Mouse (Mus musculus) limb, embryonic 13.5 days (tissue): ENCODE results near the gene Efna4. TPM values are rescaled to one million over a fixed set of nuclear protein-coding genes. Genes with fewer than 3 reads are reported as not detected.

ENCODE experiments used
- ATAC-seq: fragments of 200-750 bp; cut with Nextera tagmentation; 2 replicates; pipeline ENCODE4 v1.8.0; 2017; ENCODE audit warnings: low read depth, moderate number of reproducible peaks, moderate TSS enrichment; ENCODE audit not compliant: low FRiP score
- H3K27ac ChIP-seq: fragments of 300-500 bp; sonication (generic); 2 replicates; pipeline ENCODE4 v1.5.1; 2015; ENCODE audit warnings: inconsistent platforms, mild to moderate bottlenecking, moderate library complexity
- H3K27me3 ChIP-seq: fragments of 300-500 bp; sonication (generic); 2 replicates; pipeline ENCODE4 v1.6.1; 2015; ENCODE audit warnings: mild to moderate bottlenecking, inconsistent platforms
- H3K36me3 ChIP-seq: fragments of 300-500 bp; sonication (generic); 2 replicates; pipeline ENCODE4 v1.6.1; 2015; ENCODE audit warnings: inconsistent platforms, mild to moderate bottlenecking, moderate library complexity
- H3K4me1 ChIP-seq: fragments of 300-500 bp; sonication (generic); 2 replicates; pipeline ENCODE4 v1.6.1; 2015; ENCODE audit warnings: inconsistent platforms
- H3K4me2 ChIP-seq: fragments of 300-500 bp; sonication (generic); replicated peaks from 2 replicates; pipeline ENCODE4 v1.6.1; 2015; ENCODE audit warnings: inconsistent platforms, mild to moderate bottlenecking, moderate library complexity
- H3K4me3 ChIP-seq: fragments of 300-500 bp; sonication (generic); 2 replicates; pipeline ENCODE4 v1.5.1; 2015; ENCODE audit warnings: moderate library complexity, mild to moderate bottlenecking, inconsistent platforms
- H3K9ac ChIP-seq: fragments of 300-500 bp; sonication (generic); 2 replicates; pipeline ENCODE4 v1.6.1; 2015; ENCODE audit warnings: mild to moderate bottlenecking, inconsistent platforms
- H3K9me3 ChIP-seq: fragments of 300-500 bp; sonication (generic); 2 replicates; pipeline ENCODE4 v1.6.1; 2016; ENCODE audit warnings: inconsistent platforms
- WGBS: fragments of 180-500 bp; shearing (Covaris S2); methylation state at CpG from one replicate; pipeline ENCODE4 v1.1.7; 2015; 5-methylcytosine and 5-hydroxymethylcytosine counted together
- polyA plus RNA-seq: library from polyadenylated mRNA; unstranded; fragments of >200 nt; fragmentation: Nextera tagmentation; extraction: Ambion mirVana; gene quantifications from 2 replicates; pipeline ENCODE4 v1.2.1, GENCODE M21; 2015

The Efna4 gene
- 49.0 and 51.6 TPM in 2 replicates for polyA plus RNA-seq

DNA sequence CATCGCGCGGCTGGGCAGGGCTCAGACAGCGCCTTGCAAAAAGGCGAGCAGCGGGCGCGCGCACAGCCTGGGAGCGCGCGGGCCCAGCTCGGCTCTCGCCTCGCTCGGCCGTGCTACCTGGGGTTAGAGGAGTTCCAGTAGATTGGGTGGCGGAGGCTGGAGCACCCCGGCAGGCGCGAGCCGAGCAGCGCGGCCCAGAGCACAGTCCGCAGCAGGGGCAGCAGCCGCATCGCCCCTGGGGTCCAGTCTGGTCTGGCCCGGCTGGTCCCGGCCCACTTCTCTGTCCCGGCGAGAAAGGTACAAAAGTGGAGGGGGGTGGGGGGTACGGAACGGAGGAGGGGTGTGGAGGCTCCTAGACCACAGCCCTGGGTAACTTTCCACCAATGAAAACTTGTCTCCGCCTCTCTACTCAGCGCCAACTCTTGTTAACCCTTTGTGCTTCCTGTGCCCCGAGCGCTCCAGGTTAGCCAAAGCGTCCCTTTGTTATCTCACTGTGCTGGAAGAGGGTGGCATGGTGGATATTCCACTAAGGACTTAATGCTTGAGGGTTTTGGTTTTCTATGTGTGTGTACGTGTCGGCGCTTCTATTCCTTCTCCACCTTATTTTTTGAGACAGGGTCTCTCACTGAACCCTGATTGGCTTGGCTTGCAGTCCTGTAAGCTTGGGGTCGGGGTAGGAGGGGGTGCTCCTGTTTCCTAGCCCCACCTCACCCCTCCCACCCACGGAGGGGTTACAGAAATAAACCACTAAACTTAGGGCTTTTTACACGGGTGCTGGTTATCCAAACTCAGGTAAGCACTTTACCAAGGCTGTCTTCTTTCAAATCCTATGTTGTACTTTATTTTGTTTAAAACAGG, at the start of gene Efna4:
Efna4 (minus strand) TSS at position 308 of the 858 bp plus-strand sequence.
- peaks cover 67% of the 10 kb centered on the region for H3K4me1 ChIP-seq
- peak within 1 kb of the TSS; percentile 97 for H3K9ac ChIP-seq
- ATAC-seq: peak; percentile 92
- H3K4me2 ChIP-seq: peak within 1 kb of the TSS; percentile 92
- under 1% methylated on average over 30 of the region's 44 CpGs for WGBS
- H3K4me3 ChIP-seq: peak within 1 kb of the TSS; percentile 88
- no peaks in the 10 kb centered on the region for H3K9me3 ChIP-seq
- H3K36me3 ChIP-seq: peaks cover 39% of the 10 kb centered on the region
- H3K27me3 ChIP-seq: no peaks in the 10 kb centered on the region
- peak within 1 kb of the TSS; percentile 94 for H3K27ac ChIP-seq

DNA sequence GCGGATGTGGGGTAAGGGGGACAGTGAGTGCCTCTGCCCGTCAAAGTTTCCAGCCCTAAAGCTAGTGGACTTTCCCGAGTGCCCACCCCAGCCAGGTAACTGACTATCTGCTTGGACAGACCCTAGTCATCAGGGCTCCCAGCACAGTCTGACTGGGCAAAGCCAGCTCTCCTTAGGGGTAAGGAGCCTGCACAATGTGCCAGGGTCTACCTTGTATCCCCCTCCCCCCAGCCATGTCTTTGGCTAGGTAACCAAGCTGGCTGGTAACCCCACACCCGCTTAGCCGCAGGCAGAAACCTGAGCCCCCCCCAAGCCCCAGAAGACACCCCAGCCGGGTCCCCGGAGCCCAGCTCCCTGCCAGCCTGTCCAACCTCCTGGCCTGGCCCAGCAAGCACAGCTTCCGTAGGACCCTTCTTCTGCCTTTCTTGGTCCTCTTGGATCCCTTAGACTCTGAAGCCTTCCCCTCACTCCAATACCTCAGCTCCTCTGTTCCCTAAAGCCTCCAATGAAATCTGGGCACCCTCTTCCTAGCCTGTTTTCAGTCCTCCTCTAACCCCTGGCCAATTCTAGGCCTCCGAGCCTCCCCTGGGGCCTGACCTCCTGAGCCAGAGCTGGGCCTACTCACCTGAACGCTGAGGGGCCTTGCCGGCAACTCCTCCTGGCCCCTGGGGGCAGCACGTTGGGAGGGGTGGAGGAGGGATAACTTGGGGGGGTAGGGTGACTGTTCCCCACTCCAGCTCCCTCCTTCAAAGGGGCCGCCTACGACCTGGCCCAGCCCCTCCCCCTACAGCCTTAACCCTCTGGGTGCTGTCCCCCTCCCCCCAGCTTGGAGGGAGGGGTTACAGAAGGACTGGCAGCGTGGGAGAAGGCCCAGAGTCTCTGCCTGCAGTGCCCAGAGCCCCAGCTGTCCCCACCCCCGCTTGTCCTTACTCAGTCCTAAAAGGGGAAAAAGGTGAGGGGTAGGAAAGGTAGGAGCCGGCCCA, 48.9 kb upstream of the Efna4 start:
- WGBS: 47% methylated on average over 17 of the region's 17 CpGs
- ATAC-seq: no peak
- peaks cover 12% of the 10 kb centered on the region for H3K27me3 ChIP-seq
- no peak overlapping the region for H3K4me3 ChIP-seq
- no peak overlapping the region for H3K4me2 ChIP-seq
- no peaks in the 10 kb centered on the region for H3K9me3 ChIP-seq
- no peak overlapping the region for H3K9ac ChIP-seq
- no peaks in the 10 kb centered on the region for H3K36me3 ChIP-seq
- peaks cover 42% of the 10 kb centered on the region for H3K4me1 ChIP-seq
- H3K27ac ChIP-seq: no peak overlapping the region

DNA sequence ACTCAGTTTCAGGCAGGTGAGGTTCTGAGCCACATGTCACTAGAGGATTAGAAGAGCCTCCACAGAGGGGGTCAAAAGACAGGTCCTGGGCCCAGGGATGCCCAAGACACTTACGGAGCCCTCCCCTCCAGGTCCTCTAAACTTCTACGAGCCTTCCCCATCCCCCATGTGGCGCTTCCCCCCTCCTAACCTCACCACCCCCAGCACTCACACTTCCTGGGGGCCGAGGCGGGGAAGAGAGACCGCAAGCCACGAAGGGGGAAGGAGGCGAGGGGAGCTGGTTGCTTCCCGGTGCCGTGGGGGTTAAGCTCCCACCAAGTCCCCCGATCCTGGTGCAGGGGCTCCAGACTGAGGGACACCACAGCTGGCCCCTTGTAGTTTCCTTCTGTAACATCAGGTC, 47.6 kb upstream of the Efna4 start:
- Histone ChIP-seq H3K27me3 (no peaks in the 10 kb centered on the region), H3K9ac (no peak overlapping the region), H3K4me3 (no peak overlapping the region), H3K4me1 (peaks cover 30% of the 10 kb centered on the region), H3K4me2 (no peak overlapping the region), H3K9me3 (no peaks in the 10 kb centered on the region), H3K27ac (no peak overlapping the region), H3K36me3 (no peaks in the 10 kb centered on the region)
- 43% methylated on average over 11 of the region's 11 CpGs for WGBS
- no peak for ATAC-seq

DNA sequence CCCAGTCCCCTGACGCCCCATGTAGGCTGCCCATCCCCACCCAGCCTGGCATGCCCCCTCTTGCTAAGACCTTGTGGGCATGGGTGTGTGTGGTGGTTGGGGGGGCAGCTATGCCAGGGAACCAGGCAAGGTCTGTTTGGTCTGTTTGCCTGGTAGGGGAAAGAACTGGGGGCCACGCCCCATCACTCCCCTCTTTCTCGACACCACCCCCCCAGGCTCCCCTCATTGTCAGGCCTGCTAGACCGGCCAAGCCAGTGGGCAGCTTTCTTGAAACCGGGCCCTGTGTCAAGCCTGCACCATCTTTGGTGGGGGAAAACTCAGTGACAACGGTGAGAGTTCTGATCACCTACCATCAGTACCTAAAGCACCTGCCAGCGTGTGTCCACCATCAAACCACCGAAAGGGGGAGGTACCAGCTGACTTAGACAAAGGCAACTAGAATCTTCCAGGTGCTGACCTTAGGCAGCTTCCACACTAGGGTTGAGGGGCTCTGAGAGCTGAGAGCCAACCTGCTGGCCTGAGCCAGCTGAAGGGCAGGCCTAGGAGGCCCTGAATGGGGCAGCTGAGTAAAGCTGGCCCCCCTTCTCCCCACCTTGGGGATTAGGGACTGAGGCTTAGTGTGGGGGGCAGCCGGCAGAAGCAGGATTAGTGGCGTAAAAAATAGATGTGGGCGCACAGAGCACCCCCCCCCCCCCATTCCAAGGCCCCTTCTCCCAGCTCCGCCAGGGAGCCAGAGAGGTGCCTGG, 46.7 kb upstream of the Efna4 start:
- 63% methylated on average over 12 of the region's 12 CpGs for WGBS
- Histone ChIP-seq H3K9ac (no peak overlapping the region), H3K27ac (no peak overlapping the region), H3K4me3 (no peak overlapping the region), H3K36me3 (no peaks in the 10 kb centered on the region), H3K4me2 (no peak overlapping the region), H3K4me1 (peaks cover 30% of the 10 kb centered on the region), H3K27me3 (no peaks in the 10 kb centered on the region), H3K9me3 (no peaks in the 10 kb centered on the region)
- ATAC-seq: no peak

DNA sequence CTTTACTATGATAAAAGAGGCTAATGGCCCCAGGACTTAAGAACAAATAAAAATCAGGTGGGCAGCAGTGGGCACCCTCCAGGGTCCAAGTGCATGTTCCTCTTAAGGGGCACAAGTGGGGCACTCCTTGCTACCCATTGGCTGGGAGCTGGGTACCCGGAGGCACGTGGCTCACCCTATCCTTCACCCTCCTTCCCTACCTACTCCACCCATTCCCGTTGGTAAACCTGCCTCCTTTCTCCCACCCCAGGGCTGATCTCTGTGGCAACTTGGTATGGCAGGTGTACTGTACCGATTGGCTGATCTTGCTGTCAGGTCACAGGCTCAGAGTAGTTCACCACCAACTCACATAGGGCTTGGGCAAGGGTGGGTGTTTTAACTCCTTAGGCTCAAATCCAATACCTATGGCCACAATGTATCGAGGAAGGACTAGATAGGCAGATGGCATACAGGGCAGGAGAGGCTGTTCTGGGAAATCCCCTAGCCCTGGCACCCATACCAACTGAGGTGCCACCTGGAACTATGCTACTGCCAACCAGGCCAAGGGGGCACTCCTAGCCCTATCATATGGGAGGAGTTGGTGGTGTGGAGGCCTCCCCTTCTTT, 45.9 kb upstream of the Efna4 start:
- Histone ChIP-seq H3K9me3 (no peaks in the 10 kb centered on the region), H3K27ac (no peak overlapping the region), H3K4me3 (no peak overlapping the region), H3K36me3 (no peaks in the 10 kb centered on the region), H3K4me2 (no peak overlapping the region), H3K27me3 (no peaks in the 10 kb centered on the region), H3K4me1 (peaks cover 35% of the 10 kb centered on the region), H3K9ac (no peak overlapping the region)
- 84% methylated on average over 5 of the region's 5 CpGs for WGBS
- ATAC-seq: no peak

DNA sequence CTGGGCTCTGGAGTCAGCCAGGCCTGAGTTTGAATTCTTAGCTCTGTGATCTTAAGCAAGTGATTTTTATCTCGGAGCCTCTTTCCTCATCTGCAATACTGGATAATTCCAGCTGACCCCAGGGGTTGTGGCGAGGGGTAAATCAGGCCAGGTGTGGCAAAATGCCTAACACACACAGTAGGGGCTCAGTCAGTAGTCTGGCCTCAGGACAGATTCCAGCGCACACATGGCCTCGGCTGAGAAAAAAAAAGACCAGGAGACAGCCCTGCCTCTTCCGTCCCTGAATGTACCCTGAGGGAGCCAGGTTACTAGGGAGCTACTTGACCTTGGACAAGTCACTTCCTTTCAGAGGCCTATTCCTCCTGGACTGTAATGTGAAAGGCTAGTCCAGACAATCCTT, 45.1 kb upstream of the Efna4 start:
- Histone ChIP-seq H3K27me3 (no peaks in the 10 kb centered on the region), H3K36me3 (no peaks in the 10 kb centered on the region), H3K4me3 (no peak overlapping the region), H3K4me1 (peaks cover 36% of the 10 kb centered on the region), H3K27ac (no peak overlapping the region), H3K9me3 (no peaks in the 10 kb centered on the region), H3K9ac (no peak overlapping the region), H3K4me2 (no peak overlapping the region)
- 75% methylated on average over 5 of the region's 5 CpGs for WGBS
- ATAC-seq: no peak

DNA sequence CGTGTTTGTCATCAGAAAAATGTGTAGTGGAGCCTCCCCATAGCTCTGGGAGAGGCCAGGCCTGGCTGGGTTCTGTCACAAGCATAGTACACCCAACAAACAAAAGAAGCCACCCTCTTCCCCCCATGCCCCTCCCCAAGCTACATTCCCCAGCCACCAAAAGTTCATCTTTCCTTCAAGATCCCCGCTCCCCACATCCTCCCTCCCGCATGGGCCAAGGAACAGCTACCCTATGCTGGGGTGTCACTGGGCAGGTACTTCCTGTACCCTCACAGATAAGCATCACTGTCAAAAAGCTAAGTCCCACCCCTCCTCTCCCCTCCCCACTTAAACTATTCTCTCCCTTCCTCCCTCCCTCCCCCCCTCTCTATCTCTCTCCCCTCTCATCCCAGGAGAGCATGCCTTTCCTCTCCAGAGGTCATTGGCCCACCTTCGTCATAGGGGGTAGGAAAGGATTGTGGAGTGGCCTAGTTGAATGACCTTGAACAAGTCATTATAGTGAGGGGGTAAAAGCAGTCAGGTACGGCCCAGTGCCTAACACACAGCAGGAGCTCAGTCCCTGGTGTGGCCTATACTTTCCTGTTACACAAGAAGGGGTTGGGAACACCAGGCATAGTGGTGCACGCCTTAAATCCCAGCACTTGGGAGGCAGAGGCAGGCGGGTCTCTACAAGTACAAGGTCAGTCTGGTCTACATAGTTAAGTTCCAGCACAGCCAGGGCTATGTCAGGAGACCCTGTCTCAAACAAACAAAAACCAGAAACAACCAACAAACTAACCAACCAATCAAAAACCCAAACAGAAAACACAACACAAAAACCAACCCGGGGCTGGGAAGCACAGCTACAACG, 44.4 kb upstream of the Efna4 start:
- WGBS: 81% methylated on average over 9 of the region's 9 CpGs
- H3K9me3 ChIP-seq: no peaks in the 10 kb centered on the region
- no peak overlapping the region for H3K9ac ChIP-seq

DNA sequence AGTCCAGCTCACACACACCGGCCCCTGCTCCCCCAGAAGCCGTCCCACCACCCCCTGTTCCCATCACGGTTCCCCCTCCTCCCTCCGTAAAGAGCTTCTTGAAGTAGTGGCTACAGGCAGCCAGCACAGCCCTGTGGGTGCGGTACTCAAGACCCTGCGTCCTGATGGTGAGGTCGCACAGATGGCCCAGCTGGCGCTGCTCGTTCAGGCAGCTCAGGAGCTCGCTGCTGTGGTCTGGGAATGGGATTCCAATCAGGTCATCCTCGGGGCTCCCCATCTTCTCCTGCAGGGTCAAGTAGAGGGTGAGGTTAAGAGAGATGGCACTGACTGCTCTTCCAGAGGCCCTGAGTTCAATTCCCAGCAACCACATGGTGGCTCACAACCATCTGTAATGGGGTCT, 43.4 kb upstream of the Efna4 start:
- Histone ChIP-seq H3K4me2 (no peak overlapping the region), H3K4me1 (peaks cover 29% of the 10 kb centered on the region), H3K36me3 (no peaks in the 10 kb centered on the region), H3K9me3 (no peaks in the 10 kb centered on the region), H3K4me3 (no peak overlapping the region), H3K27me3 (no peaks in the 10 kb centered on the region), H3K27ac (no peak overlapping the region), H3K9ac (no peak overlapping the region)
- WGBS: 79% methylated on average over 11 of the region's 11 CpGs
- no peak for ATAC-seq

More for the DNA sequence above, 44.4 kb upstream of the Efna4 start:
- no peak overlapping the region for H3K27ac ChIP-seq
- no peak for ATAC-seq
- H3K4me3 ChIP-seq: no peak overlapping the region
- H3K27me3 ChIP-seq: no peaks in the 10 kb centered on the region
- H3K36me3 ChIP-seq: no peaks in the 10 kb centered on the region
- peaks cover 38% of the 10 kb centered on the region for H3K4me1 ChIP-seq
- H3K4me2 ChIP-seq: no peak overlapping the region

DNA sequence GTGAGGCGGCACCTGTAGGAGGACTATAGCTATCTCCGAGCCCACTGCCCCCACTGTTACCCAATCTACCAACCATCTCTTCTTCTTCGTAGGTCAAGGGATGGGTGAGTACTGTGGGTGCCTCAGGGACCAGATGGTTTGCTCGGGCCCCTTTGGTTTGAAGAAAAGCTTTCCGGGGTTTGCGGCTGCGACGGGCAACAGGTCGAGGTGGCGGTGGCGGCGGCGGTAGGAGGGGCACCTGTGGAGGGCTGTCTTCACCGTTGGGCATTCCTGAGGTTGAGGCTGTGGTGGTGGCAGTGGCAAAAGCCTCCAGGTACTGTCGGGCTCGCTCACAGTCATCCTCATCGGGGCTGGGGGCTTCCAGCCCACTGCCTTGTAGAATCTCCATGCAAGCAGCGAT, 42.9 kb upstream of the Efna4 start:
- ATAC-seq: no peak
- Histone ChIP-seq H3K27ac (no peak overlapping the region), H3K9me3 (no peaks in the 10 kb centered on the region), H3K4me1 (peaks cover 29% of the 10 kb centered on the region), H3K4me3 (no peak overlapping the region), H3K36me3 (no peaks in the 10 kb centered on the region), H3K27me3 (no peaks in the 10 kb centered on the region), H3K9ac (no peak overlapping the region), H3K4me2 (no peak overlapping the region)
- 90% methylated on average over 18 of the region's 18 CpGs for WGBS

DNA sequence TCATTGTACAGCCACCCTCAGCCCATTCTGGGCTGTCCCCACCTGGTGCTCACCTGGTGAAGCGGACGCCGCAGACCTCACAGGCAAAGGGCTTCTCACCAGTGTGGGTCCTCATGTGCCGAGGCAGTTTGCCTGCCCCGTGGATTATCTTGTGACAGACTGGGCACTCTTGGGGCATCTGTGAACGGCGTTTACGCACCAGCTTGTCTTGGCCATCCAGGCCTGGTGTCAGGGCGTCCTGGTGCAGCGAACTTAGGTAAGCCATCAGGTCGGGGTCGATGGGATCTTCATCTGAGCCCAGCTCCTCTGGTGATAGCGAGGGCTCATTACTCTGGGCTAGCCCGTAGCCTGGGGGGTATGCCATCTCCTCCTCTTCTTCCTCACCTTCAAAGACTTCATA, 42.5 kb upstream of the Efna4 start:
- 92% methylated on average over 14 of the region's 14 CpGs for WGBS
- H3K4me3 ChIP-seq: no peak overlapping the region
- ATAC-seq: no peak

More for the DNA sequence above, 42.5 kb upstream of the Efna4 start:
- Histone ChIP-seq H3K36me3 (no peaks in the 10 kb centered on the region), H3K27me3 (no peaks in the 10 kb centered on the region), H3K9ac (no peak overlapping the region), H3K4me1 (peaks cover 25% of the 10 kb centered on the region), H3K27ac (no peak overlapping the region; the same call in 1 of the 2 replicates), H3K4me2 (no peak overlapping the region), H3K9me3 (no peaks in the 10 kb centered on the region)
